ENCODE assay signal across 8 mouse cellular contexts in the genomic region with DNA sequence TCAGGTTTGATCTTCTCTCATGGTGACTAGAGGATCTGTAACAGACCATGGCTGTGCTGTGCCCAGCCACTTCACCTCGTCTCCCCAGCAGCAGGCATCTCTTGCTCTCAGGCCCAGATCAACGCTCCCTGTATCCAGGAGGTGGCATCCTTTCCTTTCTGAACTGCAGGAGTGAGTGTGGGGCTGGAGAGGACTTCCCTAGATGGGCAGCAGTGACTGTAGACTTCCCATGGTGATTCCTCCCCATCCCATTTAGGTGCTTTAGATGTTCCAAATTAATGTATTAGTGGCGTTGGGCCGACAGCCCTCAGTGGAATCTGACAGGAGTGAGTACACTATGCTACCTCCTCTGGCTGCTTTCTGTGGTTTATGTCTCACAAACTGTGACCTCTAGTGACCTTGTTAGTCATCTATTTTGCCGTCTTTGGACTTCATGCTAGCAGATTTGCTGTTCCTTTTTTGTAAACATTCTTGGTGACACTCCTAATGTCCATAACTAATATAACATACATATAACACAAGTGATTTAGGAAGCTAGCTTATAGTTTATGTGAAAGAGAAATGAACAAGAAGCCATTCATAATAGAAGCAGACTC.
A peak's percentile ranks its signal among the peaks of the same experiment; 100 is the strongest.
DNase-seq lines count a peak whose midpoint lies in the region; ATAC-seq and TF ChIP-seq lines count a peak whose summit lies in the region.
"Had no signal": no experiment of that assay in that cellular context is flagged by ENCODE, and none has a peak within 500 bp of the region (broad histone marks: within the 10 kb centered on the region; RNA-seq: fewer than 3 reads in every experiment).

No protein-coding gene starts in this region.

- H3K4me1 ChIP-seq in kidney, postnatal 0 days (replicated peaks; ENCODE audit: insufficient read depth, low read length): no peaks in the 10 kb centered on the region
- H3K4me1 ChIP-seq in CH12.LX (ENCODE audit: control insufficient read depth in 1 of 2, insufficient read depth in 2 of 2): peaks cover 15 to 55% of the 10 kb centered on the region in 2 experiments
- H3K4me1 ChIP-seq in bone marrow, adult 2 months (ENCODE audit: control insufficient read depth, insufficient read depth, low read length): no peaks in the 10 kb centered on the region; the same call in 1 of the 2 replicates
- peaks cover 0 to 16% of the 10 kb centered on the region in 2 experiments; a peak in 3 of 4 replicates for H3K4me1 ChIP-seq in liver, embryonic 14.5 days (replicated peaks; ENCODE audit: control insufficient read depth in 2 of 2, insufficient read depth in 2 of 2, low read length in 1 of 2)

- no peaks in the 10 kb centered on the region for H3K79me2 ChIP-seq in CH12.LX (replicated peaks; ENCODE audit: control insufficient read depth, extremely low read depth, insufficient read depth, poor library complexity, severe bottlenecking)

- in situ Hi-C loops in CH12.LX (cut with MboI; ENCODE audit: low pct_ligation_motif_present, low pct_unique_long_range_greater_than_20kb, low sequenced_read_pairs): loop anchor here (25.0 kb wide), 1 partner anchor 457 kb away; the partner anchor contains the start of gene Cpped1

- dilution Hi-C loops in CH12.LX (cut with MboI; ENCODE audit: extremely low pct_ligation_motif_present, extremely low pct_unique_long_range_greater_than_20kb, low sequenced_read_pairs): no loop called here

- TF ChIP-seq CTCF in kidney, postnatal 0 days (IDR thresholded peaks at IDR 0.05; ENCODE audit: low read depth): peak; percentile 55
- peak in 1 of 2 experiments; percentile 63; a peak in 2 of 4 replicates for TF ChIP-seq CTCF in CH12.LX (conservative IDR thresholded peaks at IDR 0.05 in 1 of 2, IDR thresholded peaks at IDR 0.05 in 1 of 2; ENCODE audit: low read depth in 2 of 2, low read length in 2 of 2)
- TF ChIP-seq CTCF in bone marrow, adult 2 months (IDR thresholded peaks at IDR 0.05; ENCODE audit: control insufficient read depth, insufficient read depth, low read length): peak; percentile 26; the same call in 1 of the 2 replicates
- peak; percentile 51 for TF ChIP-seq CTCF in liver, embryonic 14.5 days (IDR thresholded peaks at IDR 0.05; ENCODE audit: low read depth)

- ATAC-seq in kidney, postnatal 0 days (replicated peaks; ENCODE audit: low FRiP score, low read depth): no peak
- no peak for ATAC-seq in liver, embryonic 14.5 days (ENCODE audit: insufficient read depth)

- H3K4me3 ChIP-seq in kidney, postnatal 0 days (replicated peaks; ENCODE audit: low read depth, low read length): no peak overlapping the region
- no peak overlapping the region for H3K4me3 ChIP-seq in CH12.LX (replicated peaks in 1 of 3; ENCODE audit: low read depth in 2 of 3, low read length in 2 of 3, poor library complexity in 1 of 3)
- H3K4me3 ChIP-seq in bone marrow, adult 2 months (replicated peaks; ENCODE audit: control insufficient read depth, low read depth, low read length): no peak overlapping the region
- H3K4me3 ChIP-seq in liver, embryonic 14.5 days (ENCODE audit: insufficient read depth in 1 of 2, low read depth in 2 of 2, low read length in 2 of 2): no peak overlapping the region

- TF ChIP-seq POLR2A in CH12.LX (IDR thresholded peaks at IDR 0.05; ENCODE audit: low read depth, low read length): no peak; the same call in 1 of the 2 replicates
- TF ChIP-seq POLR2A in bone marrow, adult 2 months (IDR thresholded peaks at IDR 0.05; ENCODE audit: borderline replicate concordance, control insufficient read depth, low read depth, low read length): no peak

- H3K9ac ChIP-seq in kidney, postnatal 0 days (ENCODE audit: low read depth, low read length): no peak overlapping the region
- peak overlapping the region; percentile 23; the same call in 1 of the 2 replicates for H3K9ac ChIP-seq in CH12.LX (ENCODE audit: insufficient read depth, low read depth)
- no peak overlapping the region for H3K9ac ChIP-seq in liver, embryonic 14.5 days (replicated peaks)

- 73% methylated on average over 5 of the region's 5 CpGs for WGBS in kidney, postnatal 0 days
- WGBS in bone marrow, adult 2 months: 51% methylated on average over 5 of the region's 5 CpGs
- WGBS in liver, embryonic 14.5 days (ENCODE audit: insufficient replicate concordance): 63% methylated on average over 5 of the region's 5 CpGs

- no peak overlapping the region for H3K27ac ChIP-seq in kidney, postnatal 0 days
- peak overlapping the region; percentile 89 for H3K27ac ChIP-seq in CH12.LX (ENCODE audit: insufficient read depth, low read depth)
- H3K27ac ChIP-seq in bone marrow, adult 2 months (ENCODE audit: control insufficient read depth, insufficient read depth, low read depth, low read length, poor library complexity): peak overlapping the region; percentile 89
- no peak overlapping the region for H3K27ac ChIP-seq in liver, embryonic 14.5 days

- peaks cover 14% of the 10 kb centered on the region; the same call in 1 of the 2 replicates for H3K36me3 ChIP-seq in kidney, postnatal 0 days (ENCODE audit: insufficient read depth, low read length)
- peaks cover 0 to 16% of the 10 kb centered on the region in 2 experiments for H3K36me3 ChIP-seq in CH12.LX (replicated peaks in 1 of 2; ENCODE audit: control insufficient read depth in 1 of 2, insufficient read depth in 1 of 2, low read length in 1 of 2)
- no peaks in the 10 kb centered on the region for H3K36me3 ChIP-seq in liver, embryonic 14.5 days (replicated peaks; ENCODE audit: control insufficient read depth, insufficient read depth, low read depth)

- peak; percentile 27 for DNase-seq in kidney, postnatal 0 days (ENCODE audit: low spot score)
- DNase-seq in kidney, adult 18-20 months: no peak
- DNase-seq in CH12.LX (ENCODE audit: extremely low read depth): peak; percentile 77
- no peak for DNase-seq in liver, embryonic 14.5 days (ENCODE audit: low read depth in 3 of 3, low spot score in 3 of 3)
- DNase-seq in right cerebral cortex, adult 18-20 months: no peak
- DNase-seq in right cerebral cortex, postnatal 10 days (ENCODE audit: low spot score in 2 of 2): no peak
- DNase-seq: left cerebral cortex, postnatal 4 days had no signal

- TF ChIP-seq RAD21 in CH12.LX (IDR thresholded peaks at IDR 0.05; ENCODE audit: low read depth, low read length): peak; percentile 71

- H3K9me3 ChIP-seq in kidney, postnatal 0 days (replicated peaks; ENCODE audit: low read length): no peaks in the 10 kb centered on the region
- H3K9me3 ChIP-seq in CH12.LX (replicated peaks; ENCODE audit: low read length): peaks cover 23% of the 10 kb centered on the region
- no peaks in the 10 kb centered on the region for H3K9me3 ChIP-seq in liver, embryonic 14.5 days (ENCODE audit: control insufficient read depth, low read length)

- peak; percentile 69 for TF ChIP-seq EP300 in CH12.LX (IDR thresholded peaks at IDR 0.05; ENCODE audit: low read length)
- no peak for TF ChIP-seq EP300 in liver, embryonic 14.5 days (IDR thresholded peaks at IDR 0.05; ENCODE audit: low read depth)

- no peak overlapping the region for H3K4me2 ChIP-seq in kidney, postnatal 0 days (ENCODE audit: low read length)
- no peak overlapping the region for H3K4me2 ChIP-seq in CH12.LX (ENCODE audit: insufficient read depth, low read depth, poor library complexity, severe bottlenecking)
- H3K4me2 ChIP-seq in liver, embryonic 14.5 days (ENCODE audit: low read depth): no peak overlapping the region

- H3K27me3 ChIP-seq in kidney, postnatal 0 days (ENCODE audit: insufficient read depth, low read length): no peaks in the 10 kb centered on the region
- no peaks in the 10 kb centered on the region for H3K27me3 ChIP-seq in CH12.LX (replicated peaks)
- no peaks in the 10 kb centered on the region for H3K27me3 ChIP-seq in liver, embryonic 14.5 days (ENCODE audit: control insufficient read depth, insufficient read depth, low read length)

TF ChIP-seq in CH12.LX, 34 proteins besides CTCF, POLR2A, EP300 and RAD21:
- TF ChIP-seq SIN3A (IDR thresholded peaks at IDR 0.05; ENCODE audit: low read length): peak; percentile 80
- TF ChIP-seq CHD2 (IDR thresholded peaks at IDR 0.05; ENCODE audit: low read length): no peak
- peak; percentile 43; the same call in 1 of the 2 replicates for TF ChIP-seq ETS1 (conservative IDR thresholded peaks at IDR 0.05; ENCODE audit: low read depth, low read length)
- TF ChIP-seq ZMIZ1 (IDR thresholded peaks at IDR 0.05; ENCODE audit: low read depth, low read length): no peak; the same call in 1 of the 2 replicates
- TF ChIP-seq MYC (IDR thresholded peaks at IDR 0.05; ENCODE audit: low read depth, low read length): no peak
- TF ChIP-seq MAX (IDR thresholded peaks at IDR 0.05; ENCODE audit: low read length): peak; percentile 59; the same call in 1 of the 2 replicates
- no peak for TF ChIP-seq TBP (conservative IDR thresholded peaks at IDR 0.05; ENCODE audit: low read depth, low read length)
- TF ChIP-seq HCFC1 (IDR thresholded peaks at IDR 0.05; ENCODE audit: low read depth, low read length): no peak
- peak; percentile 34; the same call in 1 of the 2 replicates for TF ChIP-seq NELFE (IDR thresholded peaks at IDR 0.05; ENCODE audit: low read depth, low read length)
- 0 out of 2 replicates have a peak, but pooled peaks have one; percentile 45 for TF ChIP-seq MAZ (IDR thresholded peaks at IDR 0.05; ENCODE audit: low read depth, low read length)
- no peak for TF ChIP-seq RCOR1 (conservative IDR thresholded peaks at IDR 0.05; ENCODE audit: low read depth, low read length)
- peak; percentile 44; the same call in 1 of the 2 replicates for TF ChIP-seq IRF4 (IDR thresholded peaks at IDR 0.05; ENCODE audit: low read depth, low read length)
- peak; percentile 55 for TF ChIP-seq SMC3 (IDR thresholded peaks at IDR 0.05; ENCODE audit: low read depth, low read length)

Comparison
In these comparisons a context has a peak if more than half of its experiments do, and no peak if none do; other contexts are left out.
1. DNase-seq: peak in kidney, postnatal 0 days (single experiment) and CH12.LX (single experiment); none in kidney, adult 18-20 months (single experiment), liver, embryonic 14.5 days (0 of 3), right cerebral cortex, adult 18-20 months (single experiment) and right cerebral cortex, postnatal 10 days (0 of 2).
2. H3K27ac ChIP-seq: peak in CH12.LX (single experiment) and bone marrow, adult 2 months (single experiment); none in kidney, postnatal 0 days (single experiment) and liver, embryonic 14.5 days (single experiment).